Mouse (Mus musculus) E14TG2a.4 (cell line): ENCODE measurements at regions not wholly inside any gene's neighbourhood (a gene's known extent, or its start where the extent isn't known, plus 50 kb on each side); places are given as distances from the start of the nearest gene placed in this dataset.

Experiments used
- CTCF ChIP-seq: conservative IDR thresholded peaks from 2 replicates; pipeline ENCODE4 v1.5.1; 2014; ENCODE audit warnings: low read length
- NANOG ChIP-seq: IDR thresholded peaks from 2 replicates; pipeline ENCODE4 v1.6.1; 2014; ENCODE audit warnings: borderline replicate concordance, low read length, mixed read lengths
- POU5F1 ChIP-seq: IDR thresholded peaks from 2 replicates; pipeline ENCODE4 v1.6.1; 2014; ENCODE audit warnings: low read length, borderline replicate concordance

- TF ChIP-seq CTCF (no peak), NANOG (peak; percentile 74), POU5F1 (no peak)
These were observed 63.9 kb upstream of the Esp8 start for GRCm38 (mm10) chr17:40455920-40456319.
